Mouse (Mus musculus) MEL (cell line): Measurements from ENCODE around the gene Oas2. TPM values are rescaled to one million over a fixed set of nuclear protein-coding genes. Genes with fewer than 3 reads are reported as not detected.

Experiments used
- DNase-seq: peaks from one replicate; pipeline ENCODE4 v3.0.0; 2011; ENCODE audit warnings: low read depth, low spot score
- H3K27ac ChIP-seq: 2 replicates; pipeline ENCODE4 v1.5.1; 2012; ENCODE audit warnings: low read depth, mild to moderate bottlenecking, control low read depth, low read length, moderate library complexity; ENCODE audit not compliant: control insufficient read depth
- H3K27me3 ChIP-seq, 2 experiments: fragments of 150-350 bp in 1 of 2; sonication (generic) in 1 of 2; 2 replicates each; pipeline ENCODE4 v1.6.1; 2012; ENCODE audit warnings: low read length in 2 of 2, mild to moderate bottlenecking in 2 of 2, improper control_type of control experiment in 1 of 2, moderate library complexity in 1 of 2; ENCODE audit not compliant: insufficient read depth in 2 of 2, control insufficient read depth in 1 of 2
- H3K36me3 ChIP-seq, 2 experiments: 2 replicates each; pipeline ENCODE4 v1.6.1; 2012 to 2014; ENCODE audit warnings: low read length in 2 of 2, improper control_type of control experiment in 1 of 2, inconsistent platforms in 1 of 2, mild to moderate bottlenecking in 1 of 2; ENCODE audit not compliant: insufficient read depth in 2 of 2, control insufficient read depth in 1 of 2
- H3K4me1 ChIP-seq, 2 experiments: fragments of 150-350 bp in 1 of 2; sonication (generic) in 1 of 2; 2 replicates each; pipeline ENCODE4 v1.6.1; 2012; ENCODE audit warnings: low read length in 2 of 2, improper control_type of control experiment in 1 of 2, mild to moderate bottlenecking in 1 of 2; ENCODE audit not compliant: insufficient read depth in 2 of 2, control insufficient read depth in 1 of 2
- H3K4me3 ChIP-seq, 2 experiments: fragments of 150-350 bp in 1 of 2; sonication (generic) in 1 of 2; 2 replicates each; pipeline ENCODE4 v1.5.1; 2012; ENCODE audit warnings: low read depth in 2 of 2, low read length in 2 of 2, mild to moderate bottlenecking in 2 of 2, moderate library complexity in 2 of 2, control low read depth in 1 of 2, improper control_type of control experiment in 1 of 2; ENCODE audit not compliant: control insufficient read depth in 1 of 2, insufficient read depth in 1 of 2
- H3K79me2 ChIP-seq: 2 replicates; pipeline ENCODE4 v1.6.1; 2012; ENCODE audit warnings: mild to moderate bottlenecking, low read length, moderate library complexity; ENCODE audit not compliant: control insufficient read depth, poor library complexity, insufficient read depth
- H3K9ac ChIP-seq: 2 replicates; pipeline ENCODE4 v1.6.1; 2012; ENCODE audit warnings: low read depth, mild to moderate bottlenecking, control low read depth, low read length, moderate library complexity; ENCODE audit not compliant: control insufficient read depth, poor library complexity, severe bottlenecking
- H3K9me3 ChIP-seq: fragments of 150-350 bp; sonication (generic); replicated peaks from 2 replicates; pipeline ENCODE4 v1.6.1; 2012; ENCODE audit warnings: mild to moderate bottlenecking, low read length, improper control_type of control experiment, moderate library complexity; ENCODE audit not compliant: insufficient read depth
- CHD1 ChIP-seq: IDR thresholded peaks from 2 replicates; pipeline ENCODE4 v1.6.1; 2012; ENCODE audit warnings: low read depth, mild to moderate bottlenecking, inconsistent platforms, low read length, improper control_type of control experiment
- CTCF ChIP-seq, 3 experiments: IDR thresholded peaks in 2 of 3; conservative IDR thresholded peaks in 1 of 3; 2 replicates each; pipeline ENCODE4 v1.5.1; 2011 to 2012; ENCODE audit warnings: low read length in 3 of 3, low read depth in 2 of 3, mild to moderate bottlenecking in 2 of 3, improper control_type of control experiment in 1 of 3, inconsistent platforms in 1 of 3, mixed read lengths in 1 of 3, moderate library complexity in 1 of 3; ENCODE audit not compliant: control insufficient read depth in 1 of 3, insufficient read depth in 1 of 3, poor library complexity in 1 of 3, severe bottlenecking in 1 of 3
- ELF1 ChIP-seq: IDR thresholded peaks from 2 replicates; pipeline ENCODE4 v1.6.1; 2014; ENCODE audit warnings: low read depth, mild to moderate bottlenecking, inconsistent platforms, low read length, improper control_type of control experiment, moderate library complexity
- EP300 ChIP-seq, 2 experiments: IDR thresholded peaks; 2 replicates each; pipeline ENCODE4 v1.6.1; 2011; ENCODE audit warnings: improper control_type of control experiment in 2 of 2, low read length in 2 of 2, low read depth in 1 of 2, mild to moderate bottlenecking in 1 of 2
- ETS1 ChIP-seq: IDR thresholded peaks from 2 replicates; pipeline ENCODE4 v1.6.1; 2012; ENCODE audit warnings: low read depth, mild to moderate bottlenecking, inconsistent platforms, low read length, improper control_type of control experiment, moderate library complexity
- GABPA ChIP-seq: IDR thresholded peaks from 2 replicates; pipeline ENCODE4 v1.6.1; 2012; ENCODE audit warnings: low read depth, mild to moderate bottlenecking, inconsistent platforms, low read length, improper control_type of control experiment, moderate library complexity
- JUND ChIP-seq: IDR thresholded peaks from 2 replicates; pipeline ENCODE4 v1.6.1; 2011; ENCODE audit warnings: low read depth, mild to moderate bottlenecking, improper control_type of control experiment, low read length
- MAFK ChIP-seq: IDR thresholded peaks from 2 replicates; pipeline ENCODE4 v1.6.1; 2011; ENCODE audit warnings: low read depth, mild to moderate bottlenecking, low read length, improper control_type of control experiment, borderline replicate concordance
- MAX ChIP-seq: IDR thresholded peaks from 2 replicates; pipeline ENCODE4 v1.6.1; 2011; ENCODE audit warnings: low read length, improper control_type of control experiment
- MAZ ChIP-seq: IDR thresholded peaks from 2 replicates; pipeline ENCODE4 v1.6.1; 2012; ENCODE audit warnings: low read depth, mild to moderate bottlenecking, inconsistent platforms, low read length, improper control_type of control experiment
- MXI1 ChIP-seq: IDR thresholded peaks from 2 replicates; pipeline ENCODE4 v1.6.1; 2011; ENCODE audit warnings: mild to moderate bottlenecking, low read depth, low read length, improper control_type of control experiment
- NRF1 ChIP-seq: IDR thresholded peaks from 2 replicates; pipeline ENCODE4 v1.6.1; 2014; ENCODE audit warnings: low read depth, mild to moderate bottlenecking, inconsistent platforms, low read length, improper control_type of control experiment, moderate library complexity; ENCODE audit not compliant: poor library complexity, insufficient read depth, severe bottlenecking
- POLR2A ChIP-seq, 2 experiments: IDR thresholded peaks; 2 replicates each; pipeline ENCODE4 v1.6.1; 2011 to 2012; ENCODE audit warnings: low read length in 2 of 2, mild to moderate bottlenecking in 2 of 2, control low read depth in 1 of 2, improper control_type of control experiment in 1 of 2, low read depth in 1 of 2, moderate library complexity in 1 of 2; ENCODE audit not compliant: control insufficient read depth in 1 of 2, insufficient read depth in 1 of 2, poor library complexity in 1 of 2
- POLR2AphosphoS5 ChIP-seq: IDR thresholded peaks from 2 replicates; pipeline ENCODE4 v1.6.1; 2012; ENCODE audit warnings: low read depth, borderline replicate concordance, mild to moderate bottlenecking, inconsistent platforms, low read length, moderate library complexity, mixed read lengths
- SMC3 ChIP-seq: IDR thresholded peaks from 2 replicates; pipeline ENCODE4 v1.6.1; 2011; ENCODE audit warnings: low read depth, low read length, improper control_type of control experiment
- TCF12 ChIP-seq: IDR thresholded peaks from 2 replicates; pipeline ENCODE4 v1.6.1; 2014; ENCODE audit warnings: low read depth, mild to moderate bottlenecking, inconsistent platforms, low read length, improper control_type of control experiment, moderate library complexity
- UBTF ChIP-seq: IDR thresholded peaks from 2 replicates; pipeline ENCODE4 v1.6.1; 2012; ENCODE audit warnings: low read depth, mild to moderate bottlenecking, inconsistent platforms, low read length, improper control_type of control experiment, moderate library complexity, borderline replicate concordance; ENCODE audit not compliant: insufficient read depth
- USF1 ChIP-seq: IDR thresholded peaks from 2 replicates; pipeline ENCODE4 v1.6.1; 2014; ENCODE audit warnings: low read depth, mild to moderate bottlenecking, inconsistent platforms, low read length, improper control_type of control experiment, moderate library complexity
- USF2 ChIP-seq, 2 experiments: IDR thresholded peaks; 2 replicates each; pipeline ENCODE4 v1.6.1; 2011 to 2012; ENCODE audit warnings: improper control_type of control experiment in 2 of 2, low read length in 2 of 2, borderline replicate concordance in 1 of 2, inconsistent platforms in 1 of 2, low read depth in 1 of 2, mild to moderate bottlenecking in 1 of 2; ENCODE audit not compliant: insufficient read depth in 1 of 2
- ZC3H11A ChIP-seq: IDR thresholded peaks from 2 replicates; pipeline ENCODE4 v1.6.1; 2012; ENCODE audit warnings: low read depth, mild to moderate bottlenecking, inconsistent platforms, low read length, improper control_type of control experiment
- ZNF384 ChIP-seq: IDR thresholded peaks from 2 replicates; pipeline ENCODE4 v1.6.1; 2012; ENCODE audit warnings: low read depth, mild to moderate bottlenecking, inconsistent platforms, low read length, improper control_type of control experiment
- polyA plus RNA-seq, 2 experiments: library from polyadenylated mRNA; stranded (reverse) in 1 of 2; unstranded in 1 of 2; fragments of >175 nt in 1 of 2; fragments of >200 nt in 1 of 2; gene quantifications; 2 replicates each; pipeline versions ENCODE4 v1.2.1 to v1.2.4; 2012; ENCODE audit warnings: low replicate concordance in 2 of 2, low read depth in 1 of 2; ENCODE audit not compliant: insufficient read length in 2 of 2, insufficient read depth in 1 of 2, missing spikeins in 1 of 2
- total RNA-seq: library from RNA; depleted of rRNA; stranded (reverse); fragments of 300-350 nt; gene quantifications from 2 replicates; pipeline ENCODE4 v1.2.3, GENCODE M21; 2012

Oas2 gene
- total and polyA plus RNA-seq, 3 experiments = 0.96 to 5.2 TPM; not detected in 1

DNA sequence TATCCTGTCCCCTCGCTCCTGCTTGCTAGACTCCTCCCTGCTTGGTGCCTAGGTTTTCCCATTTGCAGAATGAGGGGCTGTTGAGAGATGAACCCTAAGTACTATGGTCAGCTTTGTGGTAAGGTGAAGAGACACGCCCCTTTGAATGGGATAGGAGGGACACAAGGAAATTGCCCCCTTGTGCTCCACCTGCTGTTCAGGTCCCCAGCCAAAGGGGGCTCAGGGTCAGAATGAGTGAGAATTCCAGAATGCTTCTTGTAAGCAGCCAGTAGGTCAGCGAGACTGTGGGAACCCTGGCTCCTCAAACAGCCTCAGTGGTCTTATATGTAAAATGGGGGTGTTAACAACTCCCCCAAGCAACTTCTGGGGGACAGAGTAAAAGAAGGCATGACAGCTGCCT is 51.5 kb downstream of the Oas2 start:
- TF ChIP-seq MAZ (no peak), MAFK (no peak), ZC3H11A (no peak), EP300 (IDR thresholded peaks at IDR 0.05; ENCODE audit: low read depth in 1 of 2, low read length in 2 of 2) (no peak), TCF12 (no peak)
- TF ChIP-seq, all 39 proteins: peak for 0
- H3K36me3 ChIP-seq = no peaks in the 10 kb centered on the region
- no peaks in the 10 kb centered on the region for H3K4me1 ChIP-seq
- no peak overlapping the region for H3K4me3 ChIP-seq
- no peak overlapping the region for H3K27ac ChIP-seq
- DNase-seq = no peak
- no peaks in the 10 kb centered on the region for H3K27me3 ChIP-seq
- H3K9ac ChIP-seq = no peak overlapping the region
- H3K9me3 ChIP-seq = no peaks in the 10 kb centered on the region
- H3K79me2 ChIP-seq = no peaks in the 10 kb centered on the region

GRCm38 (mm10) chr5:120696865-120697264 is 52.8 kb downstream of the Oas2 start:
- no peaks in the 10 kb centered on the region for H3K4me1 ChIP-seq

DNA sequence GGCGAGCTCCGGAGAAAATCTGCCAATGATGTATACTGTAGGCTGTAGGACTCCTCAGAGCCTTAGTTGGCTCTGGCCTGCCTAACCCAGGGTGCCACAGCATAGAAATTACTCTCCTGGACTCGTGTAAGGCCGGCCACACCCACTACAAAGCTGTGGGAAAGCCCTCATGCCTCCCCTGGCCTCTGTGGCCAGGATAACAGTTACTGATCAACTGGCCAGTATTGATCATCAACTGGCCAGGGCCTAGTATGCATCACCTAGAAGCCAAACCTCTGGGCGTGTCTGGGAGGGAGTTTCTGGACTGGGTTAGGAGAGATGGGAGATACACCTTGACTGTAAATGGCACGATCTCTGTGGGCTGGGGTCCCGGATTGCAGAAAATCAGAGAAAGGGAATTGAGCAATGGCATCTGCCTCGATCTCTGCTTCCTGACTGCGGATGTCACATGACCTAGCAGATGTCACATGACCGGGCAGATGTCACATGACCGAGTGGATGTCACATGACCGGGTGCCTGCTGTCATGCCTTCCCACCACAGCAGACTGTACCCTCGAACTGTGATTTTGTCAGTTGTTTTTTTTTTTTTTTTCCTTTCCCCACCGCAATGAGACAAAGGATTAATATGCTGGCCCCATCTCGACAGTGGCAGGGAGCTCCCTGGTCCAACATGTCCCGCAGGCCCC is 53.5 kb downstream of the Oas2 start:
- no peak overlapping the region for H3K9ac ChIP-seq
- H3K36me3 ChIP-seq = no peaks in the 10 kb centered on the region
- H3K27me3 ChIP-seq = no peaks in the 10 kb centered on the region
- TF ChIP-seq USF1 (peak; percentile 83), USF2 (IDR thresholded peaks at IDR 0.05; ENCODE audit: borderline replicate concordance in 1 of 2, insufficient read depth in 1 of 2, low read depth in 1 of 2, low read length in 2 of 2) (peak in 1 of 2 experiments; percentile 82; a peak in 2 of 4 replicates), ETS1 (no peak)
- H3K9me3 ChIP-seq = no peaks in the 10 kb centered on the region
- no peaks in the 10 kb centered on the region for H3K79me2 ChIP-seq
- H3K4me1 ChIP-seq = no peaks in the 10 kb centered on the region
- no peak overlapping the region for H3K27ac ChIP-seq
- DNase-seq = no peak
- no peak overlapping the region for H3K4me3 ChIP-seq

More at GRCm38 (mm10) chr5:120696865-120697264, 52.8 kb downstream of the Oas2 start:
- Histone ChIP-seq H3K79me2 (no peaks in the 10 kb centered on the region), H3K4me3 (no peak overlapping the region), H3K9me3 (no peaks in the 10 kb centered on the region), H3K27ac (no peak overlapping the region), H3K27me3 (no peaks in the 10 kb centered on the region), H3K9ac (no peak overlapping the region), H3K36me3 (no peaks in the 10 kb centered on the region)
- TF ChIP-seq ELF1 = no peak
- no peak for TF ChIP-seq MXI1
- no peak for TF ChIP-seq USF1
- TF ChIP-seq POLR2AphosphoS5 = no peak
- no peak for TF ChIP-seq CHD1
- no peak for TF ChIP-seq UBTF
- no peak for TF ChIP-seq GABPA
- no peak for TF ChIP-seq JUND
- TF ChIP-seq EP300 (IDR thresholded peaks at IDR 0.05; ENCODE audit: low read depth in 1 of 2, low read length in 2 of 2) = no peak
- no peak for TF ChIP-seq POLR2A (IDR thresholded peaks at IDR 0.05; ENCODE audit: control insufficient read depth in 1 of 2, insufficient read depth in 1 of 2, low read depth in 1 of 2, low read length in 2 of 2, poor library complexity in 1 of 2)
- TF ChIP-seq USF2 (IDR thresholded peaks at IDR 0.05; ENCODE audit: borderline replicate concordance in 1 of 2, insufficient read depth in 1 of 2, low read depth in 1 of 2, low read length in 2 of 2) = no peak
- no peak for TF ChIP-seq ZNF384
- no peak for TF ChIP-seq MAX
- no peak for TF ChIP-seq MAZ
- no peak for TF ChIP-seq MAFK
- no peak for TF ChIP-seq CTCF (IDR thresholded peaks at IDR 0.05 in 2 of 3, conservative IDR thresholded peaks at IDR 0.05 in 1 of 3; ENCODE audit: control insufficient read depth in 1 of 3, insufficient read depth in 1 of 3, low read depth in 2 of 3, low read length in 3 of 3, poor library complexity in 1 of 3, severe bottlenecking in 1 of 3)
- no peak for TF ChIP-seq SMC3
- TF ChIP-seq NRF1 = no peak
- DNase-seq = no peak
